Mouse (Mus musculus): Measurements from ENCODE around the gene Abca9. TPM values are rescaled to one million over a fixed set of nuclear protein-coding genes. Genes with fewer than 3 reads are reported as not detected.

Abca9 gene
- polyA plus RNA-seq, 2 experiments from 2014 or later = not detected

GRCm38 (mm10) chr11:110060127-110060526 lies 107.9 kb downstream of the Abca9 start:
- no peak for ATAC-seq

- ATAC-seq = no peak
Observed at GRCm38 (mm10) chr11:110053681-110054080, 114.3 kb downstream of the Abca9 start.

Other genes with a start within 250 kb of the Abca9 start
- gene Abca8b, start 172.4 kb downstream of the Abca9 start, polyA plus RNA-seq (2017; shearing (Covaris generic)) = under 1 TPM in 1 of 2 experiments, not detected in 1; 0.05 TPM
- gene Abca8a, start 72.2 kb downstream of the Abca9 start, polyA plus RNA-seq (2017; shearing (Covaris generic)) = not detected
- gene Abca6, start 83.6 kb upstream of the Abca9 start, polyA plus RNA-seq (2017; shearing (Covaris generic)) = not detected
- 1 to 10 TPM in 1 of 2 experiments, under 1 TPM in 1; 0.73 to 1.1 TPM for gene Abca5, start 169.5 kb upstream of the Abca9 start, polyA plus RNA-seq (2017; shearing (Covaris generic))
- 1 to 10 TPM; 5.8 to 8.8 TPM for gene Map2k6, start 230.9 kb upstream of the Abca9 start, polyA plus RNA-seq (2017; shearing (Covaris generic))

All from CD4-positive, CD25-positive, alpha-beta regulatory T cell, adult 4 months (primary cell).